Mouse (Mus musculus): ENCODE data around the gene Lrp6. TPM values are rescaled to one million over a fixed set of nuclear protein-coding genes. Genes with fewer than 3 reads are reported as not detected.

Lrp6 gene
- polyA plus RNA-seq, 1 experiment = 8.4 TPM

- no peak overlapping the region for H3ac ChIP-seq (ENCODE audit: control insufficient read depth, insufficient read length)
- H3K4me2 ChIP-seq (ENCODE audit: low read depth) = no peak overlapping the region
- H3K4me3 ChIP-seq = no peak overlapping the region
- TF ChIP-seq REST (IDR thresholded peaks at IDR 0.05; ENCODE audit: insufficient read depth, insufficient read length) (no peak), MYOD1 (IDR thresholded peaks at IDR 0.05; ENCODE audit: control insufficient read depth in 1 of 3, insufficient read length in 2 of 3, low read depth in 2 of 3) (peak in 2 of 3 experiments; percentile 57 to 60), MYOG (IDR thresholded peaks at IDR 0.05; ENCODE audit: control insufficient read depth in 1 of 3, insufficient read depth in 1 of 3, insufficient read length in 2 of 3, low read depth in 2 of 3) (peak in 2 of 3 experiments; percentile 49), E2F4 (IDR thresholded peaks at IDR 0.05; ENCODE audit: insufficient read depth) (no peak), POLR2A (IDR thresholded peaks at IDR 0.05; ENCODE audit: insufficient read length, low read depth) (no peak), CEBPB (IDR thresholded peaks at IDR 0.05; ENCODE audit: insufficient read depth, poor library complexity, severe bottlenecking) (no peak), POLR2AphosphoS2 (IDR thresholded peaks at IDR 0.05; ENCODE audit: insufficient read length, low read depth) (no peak), SRF (IDR thresholded peaks at IDR 0.05; ENCODE audit: control insufficient read depth, insufficient read length, low read depth) (no peak)
- H3K27me3 ChIP-seq (ENCODE audit: control insufficient read depth, insufficient read depth, insufficient read length) = no peaks in the 10 kb centered on the region
- peaks cover 95% of the 10 kb centered on the region for H3K79me2 ChIP-seq (ENCODE audit: control insufficient read depth, insufficient read depth)
- peaks cover 7% of the 10 kb centered on the region for H3K36me3 ChIP-seq (ENCODE audit: control insufficient read depth, insufficient read depth)
These were observed 24.4 kb downstream of the Lrp6 start for GRCm38 (mm10) chr6:134542374-134542773.

- Histone ChIP-seq H3K4me3 (no peak overlapping the region), H3ac (ENCODE audit: control insufficient read depth, insufficient read length) (no peak overlapping the region), H3K27me3 (ENCODE audit: control insufficient read depth, insufficient read depth, insufficient read length) (no peaks in the 10 kb centered on the region), H3K4me2 (ENCODE audit: low read depth) (no peak overlapping the region), H3K36me3 (ENCODE audit: control insufficient read depth, insufficient read depth) (peaks cover 7% of the 10 kb centered on the region), H3K79me2 (ENCODE audit: control insufficient read depth, insufficient read depth) (peaks cover 81% of the 10 kb centered on the region)
- TF ChIP-seq MYOG (IDR thresholded peaks at IDR 0.05; ENCODE audit: control insufficient read depth in 1 of 3, insufficient read depth in 1 of 3, insufficient read length in 2 of 3, low read depth in 2 of 3) (no peak), MAX (IDR thresholded peaks at IDR 0.05; ENCODE audit: low read depth) (no peak), REST (IDR thresholded peaks at IDR 0.05; ENCODE audit: insufficient read depth, insufficient read length) (no peak), TCF12 (IDR thresholded peaks at IDR 0.05; ENCODE audit: insufficient read depth, poor library complexity, severe bottlenecking) (no peak), CEBPB (IDR thresholded peaks at IDR 0.05; ENCODE audit: insufficient read depth, poor library complexity, severe bottlenecking) (no peak), SRF (IDR thresholded peaks at IDR 0.05; ENCODE audit: control insufficient read depth, insufficient read length, low read depth) (no peak), USF1 (IDR thresholded peaks at IDR 0.05; ENCODE audit: low read depth) (no peak), MYOD1 (IDR thresholded peaks at IDR 0.05; ENCODE audit: control insufficient read depth in 1 of 3, insufficient read length in 2 of 3, low read depth in 2 of 3) (no peak), POLR2AphosphoS2 (IDR thresholded peaks at IDR 0.05; ENCODE audit: insufficient read length, low read depth) (no peak), POLR2A (IDR thresholded peaks at IDR 0.05; ENCODE audit: insufficient read length, low read depth) (no peak), E2F4 (IDR thresholded peaks at IDR 0.05; ENCODE audit: insufficient read depth) (no peak), TCF3 (IDR thresholded peaks at IDR 0.05; ENCODE audit: insufficient read length, low read depth) (no peak)
These were observed 26.6 kb downstream of the Lrp6 start for GRCm38 (mm10) chr6:134540161-134540560.

DNA sequence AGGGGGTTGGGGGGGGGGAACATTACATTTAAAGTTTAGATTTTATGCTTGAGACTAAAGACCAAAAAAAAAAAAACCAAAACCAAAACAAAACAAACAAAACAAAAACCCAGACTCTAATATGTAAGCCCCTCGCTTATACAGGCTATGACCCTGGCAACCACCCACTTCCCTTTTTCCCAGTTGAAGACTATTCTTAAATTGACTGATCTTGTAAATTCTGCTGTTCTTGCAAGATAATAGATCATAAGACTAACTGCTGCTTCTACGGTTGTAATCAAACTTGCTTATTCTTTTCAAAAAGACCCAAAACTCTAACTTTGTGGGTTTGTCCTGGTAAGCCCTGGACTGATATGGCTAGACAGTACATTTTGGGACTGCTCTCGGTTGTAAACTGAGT lies 27.3 kb downstream of the Lrp6 start:
- no peak overlapping the region for H3ac ChIP-seq (ENCODE audit: control insufficient read depth, insufficient read length)
- H3K27me3 ChIP-seq (ENCODE audit: control insufficient read depth, insufficient read depth, insufficient read length) = no peaks in the 10 kb centered on the region
- H3K36me3 ChIP-seq (ENCODE audit: control insufficient read depth, insufficient read depth) = peaks cover 7% of the 10 kb centered on the region
- no peak overlapping the region for H3K4me3 ChIP-seq
- peaks cover 81% of the 10 kb centered on the region for H3K79me2 ChIP-seq (ENCODE audit: control insufficient read depth, insufficient read depth)
- TF ChIP-seq MAX (IDR thresholded peaks at IDR 0.05; ENCODE audit: low read depth) (no peak), SRF (IDR thresholded peaks at IDR 0.05; ENCODE audit: control insufficient read depth, insufficient read length, low read depth) (no peak), USF1 (IDR thresholded peaks at IDR 0.05; ENCODE audit: low read depth) (no peak), TCF3 (IDR thresholded peaks at IDR 0.05; ENCODE audit: insufficient read length, low read depth) (no peak), MYOD1 (IDR thresholded peaks at IDR 0.05; ENCODE audit: control insufficient read depth in 1 of 3, insufficient read length in 2 of 3, low read depth in 2 of 3) (no peak), TCF12 (IDR thresholded peaks at IDR 0.05; ENCODE audit: insufficient read depth, poor library complexity, severe bottlenecking) (no peak), POLR2AphosphoS2 (IDR thresholded peaks at IDR 0.05; ENCODE audit: insufficient read length, low read depth) (no peak), CEBPB (IDR thresholded peaks at IDR 0.05; ENCODE audit: insufficient read depth, poor library complexity, severe bottlenecking) (no peak), E2F4 (IDR thresholded peaks at IDR 0.05; ENCODE audit: insufficient read depth) (no peak), POLR2A (IDR thresholded peaks at IDR 0.05; ENCODE audit: insufficient read length, low read depth) (no peak), MYOG (IDR thresholded peaks at IDR 0.05; ENCODE audit: control insufficient read depth in 1 of 3, insufficient read depth in 1 of 3, insufficient read length in 2 of 3, low read depth in 2 of 3) (no peak), REST (IDR thresholded peaks at IDR 0.05; ENCODE audit: insufficient read depth, insufficient read length) (no peak)
- no peak overlapping the region for H3K4me2 ChIP-seq (ENCODE audit: low read depth)

DNA sequence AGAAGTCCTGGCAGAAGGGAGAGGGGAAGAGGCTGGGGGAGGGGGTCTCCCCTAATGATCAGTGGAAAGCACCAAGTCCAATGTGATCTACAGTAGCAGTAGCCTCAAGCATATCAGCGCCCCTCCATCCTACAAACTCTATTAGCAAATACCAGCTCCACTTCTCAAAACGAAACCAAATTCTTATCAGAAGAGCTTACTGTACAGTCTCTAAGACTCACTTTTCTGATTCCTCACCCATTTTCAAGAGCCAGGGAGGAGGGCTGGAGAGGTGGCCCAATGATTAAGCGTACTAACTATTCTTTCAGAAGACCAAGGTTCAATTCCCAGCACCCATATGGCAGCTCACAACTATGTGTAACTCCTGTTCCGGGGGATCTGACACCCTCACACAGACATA lies 28.0 kb downstream of the Lrp6 start:
- peaks cover 79% of the 10 kb centered on the region for H3K79me2 ChIP-seq (ENCODE audit: control insufficient read depth, insufficient read depth)
- H3K4me2 ChIP-seq (ENCODE audit: low read depth) = no peak overlapping the region
- peaks cover 7% of the 10 kb centered on the region for H3K36me3 ChIP-seq (ENCODE audit: control insufficient read depth, insufficient read depth)
- H3ac ChIP-seq (ENCODE audit: control insufficient read depth, insufficient read length) = no peak overlapping the region
- no peaks in the 10 kb centered on the region for H3K27me3 ChIP-seq (ENCODE audit: control insufficient read depth, insufficient read depth, insufficient read length)
- no peak overlapping the region for H3K4me3 ChIP-seq
- TF ChIP-seq POLR2AphosphoS2 (IDR thresholded peaks at IDR 0.05; ENCODE audit: insufficient read length, low read depth) (no peak), POLR2A (IDR thresholded peaks at IDR 0.05; ENCODE audit: insufficient read length, low read depth) (no peak), MAX (IDR thresholded peaks at IDR 0.05; ENCODE audit: low read depth) (no peak), REST (IDR thresholded peaks at IDR 0.05; ENCODE audit: insufficient read depth, insufficient read length) (no peak), TCF12 (IDR thresholded peaks at IDR 0.05; ENCODE audit: insufficient read depth, poor library complexity, severe bottlenecking) (no peak), TCF3 (IDR thresholded peaks at IDR 0.05; ENCODE audit: insufficient read length, low read depth) (no peak), MYOD1 (IDR thresholded peaks at IDR 0.05; ENCODE audit: control insufficient read depth in 1 of 3, insufficient read length in 2 of 3, low read depth in 2 of 3) (no peak), USF1 (IDR thresholded peaks at IDR 0.05; ENCODE audit: low read depth) (no peak)

Measured in myocyte (in vitro differentiated cells).